Mouse (Mus musculus) ES-Bruce4 (cell line): ENCODE data around the gene Cxadr.

Source experiments
- CTCF ChIP-seq: IDR thresholded peaks from one replicate; pipeline ENCODE4 v1.8.1; 2011; ENCODE audit warnings: low read depth, low read length
- POLR2A ChIP-seq: IDR thresholded peaks from one replicate; pipeline ENCODE4 v1.8.1; 2011; ENCODE audit warnings: low read length; ENCODE audit not compliant: insufficient read depth

GRCm38 (mm10) chr16:78402316-78402715, 101.0 kb downstream of the Cxadr start:
- TF ChIP-seq POLR2A (no peak), CTCF (no peak)
